Mouse (Mus musculus) 3T3-L1 (cell line): ENCODE data around the gene Enox1.

ENCODE experiments used
- DNase-seq: peaks from one replicate; pipeline ENCODE4 v3.0.0-alpha.2; 2015; ENCODE audit warnings: low read depth, low spot score

Gene Enox1

GRCm38 (mm10) chr14:77195314-77196020, 38.9 kb downstream of the Enox1 start:
- DNase-seq: peak; percentile 16

- no peak for DNase-seq
Observed at GRCm38 (mm10) chr14:77196246-77196645, 39.7 kb downstream of the Enox1 start.

GRCm38 (mm10) chr14:77197414-77197915, 40.9 kb downstream of the Enox1 start:
- peak; percentile 80 for DNase-seq

GRCm38 (mm10) chr14:77210889-77211288, 54.3 kb downstream of the Enox1 start:
- no peak for DNase-seq

GRCm38 (mm10) chr14:77213210-77213609, 56.6 kb downstream of the Enox1 start:
- DNase-seq: no peak

GRCm38 (mm10) chr14:77214848-77215247, 58.3 kb downstream of the Enox1 start:
- no peak for DNase-seq

GRCm38 (mm10) chr14:77225346-77225745, 68.8 kb downstream of the Enox1 start:
- no peak for DNase-seq

GRCm38 (mm10) chr14:77238811-77239210, 82.2 kb downstream of the Enox1 start:
- no peak for DNase-seq

- no peak for DNase-seq
Observed at GRCm38 (mm10) chr14:77239360-77239759, 82.8 kb downstream of the Enox1 start.

GRCm38 (mm10) chr14:77246977-77247376, 90.4 kb downstream of the Enox1 start:
- DNase-seq: no peak

- DNase-seq: peak; percentile 65
Observed at GRCm38 (mm10) chr14:77248426-77248825, 91.9 kb downstream of the Enox1 start.

- peak; percentile 11 for DNase-seq
Observed at GRCm38 (mm10) chr14:77248946-77249345, 92.4 kb downstream of the Enox1 start.

- DNase-seq: no peak
Observed at GRCm38 (mm10) chr14:77250652-77251238, 94.2 kb downstream of the Enox1 start.

GRCm38 (mm10) chr14:77255201-77255600, 98.6 kb downstream of the Enox1 start:
- DNase-seq: no peak

- DNase-seq: no peak
Observed at GRCm38 (mm10) chr14:77255711-77256110, 99.1 kb downstream of the Enox1 start.

- no peak for DNase-seq
Observed at GRCm38 (mm10) chr14:77256943-77257342, 100.4 kb downstream of the Enox1 start.

GRCm38 (mm10) chr14:77257461-77257860, 100.9 kb downstream of the Enox1 start:
- no peak for DNase-seq

- DNase-seq: no peak
Observed at GRCm38 (mm10) chr14:77258186-77258585, 101.6 kb downstream of the Enox1 start.

- DNase-seq: no peak
Observed at GRCm38 (mm10) chr14:77259686-77260085, 103.1 kb downstream of the Enox1 start.

GRCm38 (mm10) chr14:77260107-77260506, 103.5 kb downstream of the Enox1 start:
- no peak for DNase-seq

GRCm38 (mm10) chr14:77266805-77267771, 110.5 kb downstream of the Enox1 start:
- DNase-seq: no peak
